Comparison of ENCODE assay signal across 12 mouse cellular contexts in the genomic region with DNA sequence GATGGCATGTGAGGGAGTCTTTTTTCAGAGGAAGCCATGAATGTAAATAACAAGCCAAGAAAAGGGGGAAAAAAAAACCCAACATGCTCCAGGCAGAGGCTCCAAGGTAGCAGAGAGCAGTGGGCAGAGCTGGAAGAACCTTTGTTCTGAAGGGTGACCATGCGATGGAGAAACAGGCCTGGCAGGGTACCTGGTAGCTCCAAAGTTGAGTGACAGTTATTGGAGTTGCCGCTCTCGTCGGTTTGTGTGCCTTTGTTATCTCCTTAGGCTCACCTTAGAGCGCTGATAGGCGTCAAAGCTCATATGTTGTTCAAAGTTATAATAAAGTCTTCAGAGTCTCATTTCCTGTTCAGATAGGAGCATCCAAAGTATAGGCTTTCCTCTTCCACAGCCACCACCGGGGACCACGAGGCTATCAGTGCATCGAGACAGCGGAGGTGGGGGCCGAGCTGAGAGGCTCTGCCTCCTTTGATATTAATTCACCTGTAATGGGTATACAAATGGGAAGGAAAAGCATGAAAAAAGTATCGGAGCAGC.
"Had no signal": no experiment of that assay in that cellular context is flagged by ENCODE, and none has a peak within 500 bp of the region (broad histone marks: within the 10 kb centered on the region; RNA-seq: fewer than 3 reads in every experiment).

No protein-coding gene starts in this region.

- H3K9me3 ChIP-seq: limb, embryonic 10.5 days; limb, embryonic 13.5 days; liver, embryonic 12.5 days; liver, embryonic 15.5 days; lung, embryonic 15.5 days; neural tube, embryonic 13.5 days had no signal

- DNase-seq: liver; midbrain, embryonic 14.5 days; thymus, adult 18-20 months; thymus, postnatal 36 days had no signal

- H3K4me3 ChIP-seq: limb, embryonic 10.5 days; limb, embryonic 13.5 days; liver, embryonic 12.5 days; liver, embryonic 15.5 days; lung, embryonic 15.5 days; megakaryocyte, embryonic 14.5 days; neural tube, embryonic 13.5 days had no signal

- H3K36me3 ChIP-seq: limb, embryonic 10.5 days; limb, embryonic 13.5 days; liver, embryonic 12.5 days; liver, embryonic 15.5 days; lung, embryonic 15.5 days; neural tube, embryonic 13.5 days had no signal

- ATAC-seq: liver, embryonic 12.5 days had no signal

- H3K4me2 ChIP-seq: limb, embryonic 13.5 days; liver, embryonic 12.5 days; liver, embryonic 15.5 days; lung, embryonic 15.5 days; midbrain, embryonic 11.5 days; neural tube, embryonic 13.5 days had no signal

- H3K9ac ChIP-seq: limb, embryonic 13.5 days; liver, embryonic 12.5 days; liver, embryonic 15.5 days; lung, embryonic 15.5 days; neural tube, embryonic 13.5 days had no signal

- H3K27ac ChIP-seq: limb, embryonic 10.5 days; limb, embryonic 13.5 days; liver, embryonic 12.5 days; liver, embryonic 15.5 days; lung, embryonic 15.5 days had no signal

- H3K27me3 ChIP-seq: liver, embryonic 12.5 days; liver, embryonic 15.5 days; lung, embryonic 15.5 days; megakaryocyte, embryonic 14.5 days had no signal

- H3K4me1 ChIP-seq: liver, embryonic 12.5 days; liver, embryonic 15.5 days; megakaryocyte, embryonic 14.5 days had no signal
